Mouse (Mus musculus) ovary, adult 18-20 months (tissue): ENCODE data around the gene Rnf227.

ENCODE experiments used
- DNase-seq: peaks from one replicate; pipeline ENCODE4 v3.0.0; 2022; ENCODE audit warnings: low spot score, mixed read lengths

Gene Rnf227

DNA sequence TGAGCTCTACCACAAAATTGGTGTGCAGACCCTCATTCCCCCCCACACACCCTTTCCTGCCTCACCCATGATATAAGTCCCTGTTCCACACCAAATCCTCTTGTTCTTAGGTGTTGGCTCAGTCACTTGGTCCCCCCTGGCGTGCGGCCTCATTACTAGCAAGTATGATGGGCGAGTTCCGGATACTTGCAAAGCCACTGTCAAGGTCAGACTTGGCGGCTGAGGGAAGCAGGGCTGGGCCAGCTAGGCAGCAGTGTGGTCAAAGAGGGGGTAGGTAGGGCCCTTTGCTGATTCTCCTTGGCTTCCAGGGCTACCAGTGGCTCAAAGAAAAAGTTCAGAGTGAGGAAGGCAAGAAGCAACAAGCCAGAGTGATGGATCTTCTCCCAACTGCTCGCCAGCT, 9.1 kb upstream of the Rnf227 start:
- DNase-seq, result peak; percentile 50

DNA sequence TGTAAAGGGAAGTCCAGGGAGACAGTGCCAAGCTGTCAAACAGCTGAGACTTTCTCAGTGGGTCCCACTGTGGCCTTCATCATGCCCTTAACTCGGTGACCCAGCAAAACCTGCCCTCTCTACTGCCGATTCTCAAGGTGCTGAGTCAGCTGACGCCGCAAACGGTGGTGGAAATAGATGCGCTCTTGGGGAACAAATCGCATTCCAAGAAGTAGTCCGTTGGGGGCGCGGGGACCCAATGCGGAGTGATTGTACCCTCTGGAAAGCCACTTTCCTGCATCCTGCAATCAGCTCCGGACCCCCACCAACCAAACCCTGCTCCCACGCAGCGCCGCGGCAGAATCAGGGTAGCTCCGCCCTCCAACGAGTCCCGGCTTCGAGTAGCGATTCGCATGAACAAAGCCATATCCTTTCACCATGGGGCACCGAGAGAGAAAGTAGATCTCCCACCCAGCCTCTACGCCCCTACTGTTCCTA, 8.3 kb upstream of the Rnf227 start:
- peak; percentile 62 for DNase-seq

DNA sequence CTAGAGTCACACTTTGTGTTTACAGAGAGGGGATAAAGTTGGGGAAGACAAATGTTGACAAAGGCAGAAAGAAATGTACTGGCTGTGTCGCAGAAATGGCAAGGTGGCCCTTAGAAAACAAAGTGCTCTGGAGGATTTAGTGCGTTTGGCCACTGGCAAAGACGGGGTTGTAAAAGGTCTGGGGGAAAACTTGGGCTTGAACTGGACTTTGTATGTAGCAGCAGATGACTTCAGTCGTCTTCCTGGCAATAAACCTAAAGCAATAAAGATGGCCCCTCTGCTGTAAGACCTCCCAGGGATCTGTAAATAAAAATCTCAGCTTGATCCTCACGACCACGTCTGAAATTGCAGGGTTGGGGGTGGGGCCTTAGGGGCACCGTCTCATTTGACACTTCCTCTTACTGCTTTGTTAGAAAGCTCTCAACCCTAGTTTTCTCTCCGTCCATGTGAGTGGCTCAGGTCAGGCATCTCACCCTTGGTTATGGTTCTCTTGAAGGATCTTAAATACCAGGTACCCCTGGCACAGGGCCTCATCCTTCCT, 7.5 kb upstream of the Rnf227 start:
- no peak for DNase-seq

DNA sequence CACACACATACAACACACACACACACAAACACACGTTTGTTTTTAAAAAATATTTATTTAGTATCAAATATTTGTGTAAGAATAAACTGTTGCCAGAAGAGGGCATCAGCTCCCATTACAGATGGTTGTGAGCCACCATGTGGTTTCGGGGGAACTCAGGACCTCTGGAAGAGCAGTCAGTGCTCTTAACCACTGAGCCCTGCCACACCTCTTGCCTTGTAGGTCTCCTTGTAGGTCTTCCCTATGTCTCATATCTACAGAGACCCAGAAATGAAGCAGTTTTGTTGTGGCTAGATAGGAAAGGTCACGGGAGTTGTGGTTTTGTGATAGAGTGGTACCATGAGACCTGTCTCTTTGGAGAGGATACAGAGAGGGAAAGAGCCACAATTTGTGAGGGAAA, 6.3 kb upstream of the Rnf227 start:
- no peak for DNase-seq

DNA sequence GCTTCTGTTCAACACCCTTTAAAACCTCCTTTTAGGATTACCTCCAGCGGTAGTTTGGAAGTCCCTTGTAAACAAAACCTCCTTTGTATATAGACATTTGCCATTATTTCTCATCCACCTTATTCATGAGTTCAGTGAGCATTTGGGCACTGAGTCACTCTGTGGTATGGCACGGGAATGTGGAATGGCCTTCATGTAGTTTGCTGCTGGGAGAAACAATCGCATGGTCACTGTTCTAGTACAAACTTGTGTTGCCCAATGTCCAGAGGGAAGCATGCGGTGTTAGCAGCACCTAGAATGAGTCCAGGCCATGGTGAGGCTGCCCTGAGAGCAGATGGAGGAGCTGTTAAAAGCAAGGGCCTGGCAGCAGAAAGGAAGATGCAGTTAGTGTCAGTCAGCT, 5.5 kb upstream of the Rnf227 start:
- DNase-seq, result no peak

DNA sequence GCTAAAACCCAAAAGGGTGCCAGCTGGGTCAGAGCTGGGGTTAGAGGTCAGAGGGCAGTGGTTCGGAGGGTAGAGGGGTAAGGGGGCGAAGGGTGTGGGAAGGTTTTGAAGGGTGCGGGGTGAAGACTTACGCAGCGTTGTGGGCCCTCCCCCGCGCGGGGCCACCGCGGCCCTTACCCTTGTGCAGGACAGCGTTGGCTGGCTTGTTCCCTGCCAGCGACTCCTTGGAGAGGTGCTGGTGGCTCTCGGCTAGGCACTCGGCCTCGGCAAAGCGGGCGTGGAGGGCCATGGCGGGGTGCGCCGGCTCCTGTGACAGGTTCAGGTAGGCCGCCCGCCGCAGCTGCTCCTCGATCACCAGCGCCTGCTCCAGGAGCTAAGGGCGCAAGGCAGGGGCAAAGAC, 6.2 kb downstream of the Rnf227 start:
- DNase-seq, result no peak

DNA sequence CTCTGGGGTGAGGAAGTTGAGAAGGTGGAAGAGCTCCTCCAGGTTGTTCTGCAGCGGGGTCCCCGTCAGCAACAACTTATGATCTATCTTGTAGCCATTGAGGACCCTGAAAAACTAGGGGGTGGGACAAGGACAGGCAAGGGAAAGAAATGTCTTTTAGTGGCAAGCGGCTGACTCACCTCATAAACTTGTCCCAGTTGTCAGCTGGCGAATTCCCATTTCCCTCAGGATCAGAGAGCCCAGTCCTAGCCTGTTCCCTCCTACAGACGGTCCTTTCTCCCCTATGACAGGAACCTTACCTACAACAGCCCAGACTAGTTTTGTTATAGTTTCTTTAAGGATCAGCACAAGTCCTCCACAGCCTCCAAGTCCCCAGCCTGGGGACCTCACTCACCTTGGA, 16.3 kb downstream of the Rnf227 start:
- DNase-seq, result no peak

DNA sequence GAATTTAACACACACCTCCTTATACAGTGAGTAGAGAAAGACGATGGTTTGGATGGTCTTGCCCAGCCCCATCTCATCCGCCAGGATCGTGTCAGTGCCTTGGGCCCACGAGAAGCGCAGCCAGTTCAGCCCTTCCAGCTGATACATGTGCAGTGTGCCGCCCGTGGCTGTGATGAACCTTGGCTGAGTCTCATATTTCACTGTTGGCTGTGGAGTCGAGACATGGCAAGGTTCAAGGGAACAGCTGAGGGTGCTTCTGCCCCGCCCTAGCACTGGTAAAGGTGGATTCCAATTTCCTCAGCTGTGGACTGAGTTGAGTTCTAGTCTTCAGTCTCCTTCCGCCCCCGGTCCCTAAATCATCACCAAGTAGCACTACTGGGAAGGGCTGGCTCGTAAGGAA, 17.4 kb downstream of the Rnf227 start:
- DNase-seq, result no peak

DNA sequence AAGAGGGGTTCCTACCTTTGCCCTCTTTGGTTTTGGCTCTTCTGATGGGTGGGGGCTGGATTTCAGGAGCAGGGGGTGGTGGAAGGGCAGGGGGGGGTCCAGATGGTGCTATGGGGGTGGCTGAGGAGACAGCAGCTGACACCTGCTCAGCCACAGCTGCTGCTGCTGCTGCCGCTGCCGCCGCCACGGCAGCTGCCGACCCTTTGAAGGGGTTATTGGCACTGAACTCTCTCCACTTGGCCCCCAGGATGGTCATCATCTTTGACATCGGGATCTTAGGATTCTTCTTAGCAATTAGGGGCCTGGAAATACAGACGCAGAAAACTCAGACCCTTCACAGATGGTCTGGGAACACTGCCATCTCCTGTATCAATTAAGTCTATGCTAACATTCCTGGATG, 21.8 kb downstream of the Rnf227 start:
- no peak for DNase-seq

DNA sequence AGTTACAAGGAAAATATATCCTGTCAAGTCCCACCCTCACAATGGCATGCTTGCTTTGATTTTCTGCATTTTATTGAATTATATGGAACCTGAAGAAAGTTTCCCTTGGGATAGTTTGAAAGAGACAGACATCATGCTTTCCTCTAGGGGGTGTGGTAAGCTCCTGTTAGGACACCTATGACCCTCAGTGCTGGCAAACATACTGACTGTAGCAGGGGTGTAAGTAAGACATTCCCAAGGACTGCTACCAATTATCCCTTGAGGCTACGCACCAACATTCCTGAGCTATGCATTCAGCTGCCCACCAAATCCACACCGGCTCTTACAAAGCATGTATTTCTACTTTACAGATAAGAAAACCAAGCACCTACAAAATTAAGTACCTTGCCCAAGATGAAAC, 22.2 kb downstream of the Rnf227 start:
- no peak for DNase-seq

DNA sequence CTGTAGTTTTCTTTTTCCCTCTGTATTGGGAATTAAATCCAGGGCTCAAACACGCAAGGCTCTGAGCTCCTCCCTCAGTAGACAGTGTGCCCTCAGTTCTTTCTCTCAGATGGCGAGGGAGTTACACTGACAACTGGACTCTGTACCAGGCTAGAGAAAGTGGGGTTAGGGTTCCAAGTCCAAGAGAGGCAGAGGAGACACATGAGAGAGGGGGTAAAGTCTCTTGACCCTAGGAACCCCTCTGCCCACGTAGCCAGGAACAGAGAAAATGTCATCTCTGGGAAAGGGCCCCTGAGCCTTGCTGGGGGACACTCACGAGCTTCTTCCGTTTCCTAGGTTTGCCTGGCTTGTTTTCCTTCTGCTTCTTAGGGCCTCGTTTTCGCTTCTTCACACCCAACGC, 24.1 kb downstream of the Rnf227 start:
- no peak for DNase-seq

DNA sequence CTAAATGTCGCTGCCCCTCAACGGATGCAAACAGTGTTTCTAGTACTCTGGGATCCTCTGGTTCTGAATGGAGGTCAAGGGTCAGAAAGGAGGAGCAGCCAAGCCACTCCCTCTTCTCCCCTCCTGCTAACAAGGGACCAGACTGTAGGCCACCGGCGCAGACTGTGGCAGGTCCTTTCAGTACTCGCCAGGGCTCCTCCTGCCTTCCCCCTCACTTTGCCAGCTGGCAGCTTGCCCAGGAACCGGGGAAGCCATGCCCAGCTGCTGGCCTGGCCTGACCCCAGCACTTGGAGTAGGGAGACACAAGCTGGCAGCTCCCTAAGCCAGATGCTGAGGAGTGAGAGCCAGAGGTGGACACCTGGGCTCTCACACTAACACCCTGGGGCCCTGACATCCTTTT, 24.6 kb downstream of the Rnf227 start:
- DNase-seq, result peak; percentile 96

DNA sequence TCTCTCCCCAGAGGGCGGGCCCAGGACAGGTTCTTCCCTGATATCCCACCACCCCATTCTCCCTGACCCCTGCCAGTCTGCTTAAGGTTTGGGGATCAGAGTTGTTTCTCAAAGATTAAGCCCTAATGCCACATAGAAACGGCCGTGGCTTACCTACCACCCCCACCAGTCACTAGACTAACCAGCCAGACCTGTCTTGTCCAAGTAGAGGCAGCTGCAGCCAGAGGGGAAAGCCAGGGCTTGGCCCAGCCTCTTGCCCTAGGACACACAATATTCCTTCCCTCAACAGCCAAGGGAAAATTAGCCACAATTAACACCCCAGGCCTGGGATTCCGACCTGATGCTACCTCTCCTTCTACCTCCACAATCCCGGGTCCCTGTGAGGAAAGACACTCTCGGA, 25.5 kb downstream of the Rnf227 start:
- DNase-seq, result no peak

DNA sequence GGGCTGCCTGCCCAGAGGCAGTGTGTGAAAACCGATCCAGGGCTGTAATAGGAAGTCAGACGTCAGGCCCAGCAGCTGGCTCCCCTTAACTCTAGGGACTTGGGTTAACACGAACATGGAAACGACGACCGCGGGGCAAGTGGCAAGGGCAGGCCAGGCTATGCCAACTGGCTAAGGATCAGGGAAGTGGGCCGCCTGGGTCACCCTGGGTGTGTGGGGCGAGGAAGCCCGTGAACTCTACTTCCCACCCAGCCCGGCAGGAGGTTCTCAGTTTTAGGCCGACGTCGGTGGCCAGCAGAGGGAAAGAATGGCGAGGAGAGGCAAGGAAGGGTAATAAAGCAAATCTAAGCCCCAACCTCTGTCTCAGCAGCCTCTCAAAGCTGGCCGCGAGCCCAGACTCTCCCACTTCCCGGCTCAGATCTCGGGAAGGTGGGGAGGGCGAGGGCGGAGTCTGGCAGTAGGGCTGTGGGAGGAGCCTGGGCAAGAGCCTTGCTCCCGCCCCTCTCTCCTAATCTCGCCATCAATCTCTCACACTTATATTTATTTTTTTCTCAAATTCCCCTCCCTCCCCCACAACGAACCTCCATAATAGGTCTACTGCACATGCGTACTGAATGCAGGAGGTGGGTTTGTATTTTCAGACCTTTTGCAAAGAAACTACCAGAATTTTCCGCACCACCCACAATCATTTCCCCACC, 26.0 kb downstream of the Rnf227 start:
- peak; percentile 95 for DNase-seq

DNA sequence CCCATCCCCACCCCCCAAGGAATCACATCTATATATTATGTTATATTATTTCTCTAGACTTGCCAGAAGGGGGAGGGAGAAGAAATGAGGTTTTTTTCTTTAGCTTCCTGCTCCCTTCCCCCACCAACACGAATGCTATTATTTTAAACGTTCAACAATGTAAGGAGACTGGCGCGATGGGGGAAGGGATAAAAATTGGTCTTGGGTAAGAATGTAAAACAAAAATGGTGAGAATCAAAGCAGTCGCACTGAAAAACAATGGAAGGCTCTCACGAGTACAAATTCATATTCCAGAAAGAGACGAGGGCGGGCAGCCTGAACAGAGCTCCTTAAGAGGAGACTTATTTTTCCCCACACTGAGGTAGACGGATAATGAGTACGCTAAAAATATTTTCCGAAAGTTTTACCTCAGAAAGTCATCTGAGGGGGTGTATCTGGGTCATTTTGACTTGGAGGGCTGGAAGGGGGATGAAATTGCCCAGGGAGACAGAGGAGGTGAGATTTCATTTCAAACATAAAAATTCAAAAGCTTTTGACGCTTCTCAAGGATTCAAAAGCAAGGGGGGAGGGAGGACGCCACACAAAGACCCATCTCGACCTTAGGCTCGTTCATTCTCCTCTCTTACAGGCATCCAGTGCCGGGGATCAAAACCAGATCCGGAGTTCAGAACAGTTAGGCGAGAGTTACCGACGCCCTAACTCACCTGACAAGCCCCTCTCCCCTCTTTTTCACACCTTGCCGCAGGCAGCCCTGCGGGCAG, 26.8 kb downstream of the Rnf227 start:
- no peak for DNase-seq

DNA sequence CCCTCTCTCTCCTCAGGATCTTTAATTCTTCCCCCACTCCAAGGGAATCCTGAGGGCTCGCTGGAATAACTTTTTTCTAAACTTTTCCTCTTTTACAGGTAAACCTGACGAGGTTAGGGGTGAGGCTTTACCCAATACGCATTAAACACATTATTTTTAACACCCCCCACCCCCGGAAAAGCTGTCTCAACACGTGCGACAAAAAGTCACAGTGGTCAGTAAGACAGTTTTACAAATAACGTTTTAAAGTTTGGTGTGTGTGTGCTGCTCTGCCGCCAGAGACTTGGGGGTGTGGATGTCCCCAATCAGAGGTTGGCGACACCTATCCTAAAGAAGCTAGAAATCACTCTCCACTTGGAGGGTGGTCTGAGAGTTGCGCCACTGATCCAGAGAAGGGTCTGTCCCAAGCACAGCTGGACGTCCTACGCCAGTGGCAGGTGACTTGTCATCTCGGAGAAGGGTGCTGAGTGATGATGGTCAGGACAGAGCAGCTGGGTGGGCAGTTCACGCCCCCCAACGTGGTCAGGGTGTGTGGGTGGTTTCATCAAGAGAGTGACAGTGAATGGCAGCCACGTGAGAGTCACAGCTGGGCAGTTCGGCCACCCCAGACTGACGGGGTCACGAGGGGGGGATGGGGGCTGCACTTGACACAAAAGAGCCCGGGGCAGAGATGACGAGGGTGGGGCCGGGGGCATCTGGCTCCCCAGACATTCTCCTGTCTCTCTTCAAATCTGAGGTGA, 27.5 kb downstream of the Rnf227 start:
- DNase-seq, result no peak

DNA sequence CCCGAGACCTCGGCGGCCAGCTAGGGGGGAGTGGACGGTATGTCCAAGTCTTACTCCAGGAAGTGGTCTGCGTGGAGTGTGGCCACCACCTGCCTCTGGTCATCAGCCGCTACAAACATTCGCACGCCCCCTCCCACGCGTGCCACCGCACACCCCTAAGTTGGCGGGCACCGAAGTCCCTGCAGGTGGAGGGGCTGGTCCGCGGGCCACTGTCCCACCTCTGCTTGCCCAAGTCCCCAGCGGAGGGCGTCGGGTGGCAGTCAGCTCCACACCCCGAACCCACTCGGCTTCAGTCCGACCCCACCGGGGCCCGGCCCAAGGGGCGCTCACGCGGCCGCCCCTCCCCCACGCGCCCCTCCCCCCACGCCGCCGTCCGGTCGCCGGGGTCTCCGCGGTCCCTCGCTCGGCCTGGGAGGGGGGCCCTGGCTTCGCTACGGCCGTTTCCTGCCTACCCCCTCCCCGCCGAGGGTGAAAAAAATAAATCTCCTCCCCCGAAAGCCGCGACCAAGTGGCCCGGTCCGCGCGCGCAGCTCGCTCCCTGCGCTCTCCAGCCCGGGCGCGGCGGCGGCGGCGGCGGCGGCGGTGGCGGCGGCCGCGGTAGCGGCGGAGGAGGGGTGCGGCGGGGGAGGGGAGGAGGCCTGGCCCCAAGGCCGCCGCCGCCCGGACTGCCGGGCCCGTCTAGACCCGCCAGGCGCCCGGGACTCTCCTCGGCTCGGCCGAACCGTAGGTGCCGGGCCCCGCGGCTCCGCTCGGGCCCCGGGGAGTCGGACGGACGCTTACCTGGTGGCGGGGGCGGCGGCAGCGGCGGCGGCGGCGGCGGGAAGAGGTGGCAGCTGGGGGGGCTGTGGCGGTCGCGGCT, 28.3 kb downstream of the Rnf227 start:
- DNase-seq, result no peak

DNA sequence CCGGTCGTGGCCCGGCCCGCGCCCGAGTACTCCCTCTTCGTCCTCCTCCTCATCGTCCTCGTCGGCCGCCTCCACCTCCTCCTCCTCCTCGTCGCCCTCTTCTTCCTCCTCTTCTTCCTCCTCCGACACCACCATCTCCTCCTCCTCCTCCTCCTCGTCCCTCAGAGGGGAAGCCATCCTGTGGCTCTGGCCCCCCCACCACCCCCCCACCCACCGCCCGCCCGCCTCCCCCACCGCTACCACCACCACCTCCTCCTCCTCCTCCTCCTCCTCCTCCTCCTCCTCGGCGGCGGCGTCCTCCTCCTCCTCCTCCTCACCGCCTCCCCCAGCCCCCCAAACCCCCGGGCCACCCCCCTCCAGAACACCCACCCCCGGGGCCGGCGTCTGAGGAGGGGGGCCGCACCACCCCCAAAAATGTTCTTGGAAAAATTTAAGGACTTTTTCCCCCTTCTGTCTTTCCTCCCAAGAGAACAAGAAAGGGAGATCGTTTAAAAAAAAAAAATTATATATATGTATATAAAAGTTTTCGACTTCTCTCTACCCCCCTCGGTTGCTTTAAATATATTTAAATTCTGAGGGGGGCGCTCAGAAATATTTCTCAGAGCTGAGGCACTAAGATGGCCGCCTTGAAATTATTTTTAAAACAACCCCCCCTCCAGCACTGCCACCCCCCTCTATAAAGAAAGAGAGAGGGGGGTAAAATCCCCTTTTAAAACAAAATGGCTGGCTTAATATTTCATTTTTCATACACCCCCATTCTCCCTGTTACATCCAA, 29.1 kb downstream of the Rnf227 start, which contains the start of gene Chd3:
Chd3 (minus strand) TSS at position 192 of the 775 bp plus-strand sequence.
- DNase-seq, result no peak

DNA sequence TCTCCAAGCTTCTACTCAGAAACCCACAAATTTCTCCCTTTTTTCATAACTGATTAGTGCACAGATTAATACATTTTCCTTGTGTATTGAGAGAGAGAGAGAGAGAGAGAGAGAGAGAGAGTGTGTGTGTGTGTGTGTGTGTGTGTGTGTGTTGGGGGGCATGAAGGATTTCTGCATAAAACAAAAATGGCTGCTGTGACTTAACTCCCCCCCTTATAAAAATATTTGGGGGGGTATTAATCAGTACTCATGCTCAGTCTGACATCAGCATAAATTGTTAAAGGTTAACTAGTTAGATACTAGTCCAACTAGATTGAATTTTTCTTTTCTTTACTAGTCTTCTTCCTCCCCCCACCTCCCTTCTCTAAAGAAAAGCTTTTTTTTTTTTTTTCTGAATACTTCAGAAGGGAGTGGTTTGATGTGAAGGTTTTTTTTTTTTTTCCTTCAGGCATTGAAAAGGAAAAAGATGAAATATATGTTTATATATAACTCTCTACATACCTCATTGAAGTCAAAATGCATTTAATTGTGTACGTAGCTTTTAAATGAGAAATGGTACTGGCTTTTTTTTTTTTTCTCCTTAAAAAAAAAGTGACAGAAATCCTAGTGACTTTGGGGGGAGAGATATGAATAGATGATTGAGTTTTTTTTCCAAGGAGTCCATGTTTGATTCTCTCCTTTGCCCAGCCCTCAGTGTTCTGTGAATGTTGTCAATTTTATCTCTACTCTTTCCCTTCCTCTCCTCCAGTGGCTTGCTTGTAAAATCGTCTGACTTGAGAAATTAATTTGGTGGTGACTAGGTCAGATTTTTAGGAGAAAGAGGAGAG, 29.9 kb downstream of the Rnf227 start:
- no peak for DNase-seq

DNA sequence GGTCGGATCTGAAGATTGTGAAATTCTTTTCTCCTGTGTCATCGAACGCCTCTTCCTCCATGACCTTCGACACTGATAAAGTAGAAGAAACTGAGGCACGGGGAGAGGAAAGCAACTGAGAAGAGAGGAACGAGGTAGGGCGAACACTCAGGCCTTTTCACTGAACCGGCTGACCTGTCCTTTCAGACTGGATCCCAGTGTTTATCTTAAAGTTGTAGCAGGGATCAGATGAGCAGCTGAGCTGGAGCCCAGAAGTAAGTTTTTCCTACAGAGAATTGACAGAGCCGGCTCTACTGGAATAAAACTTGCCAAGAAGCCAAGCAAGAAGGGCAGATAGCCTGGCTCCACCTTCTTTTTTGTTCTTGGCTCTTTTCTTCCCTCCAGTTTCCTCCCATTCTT, 30.6 kb downstream of the Rnf227 start:
- DNase-seq, result no peak
